Mouse (Mus musculus): ENCODE results near the gene Myo9a. TPM values are rescaled to one million over a fixed set of nuclear protein-coding genes. Genes with fewer than 3 reads are reported as not detected.

Myo9a gene
- polyA plus RNA-seq, 1 experiment from 2014 or later: 22.2 TPM

- H3K9me3 ChIP-seq (ENCODE audit: control insufficient read depth, low read length): no peaks in the 10 kb centered on the region
- ATAC-seq (ENCODE audit: insufficient read depth, low FRiP score, low TSS enrichment) (no peak), DNase-seq (ENCODE audit: low spot score) (peak; percentile 78)
- no peak overlapping the region for H3K9ac ChIP-seq (ENCODE audit: low read length)
- 16% methylated on average over 10 of the region's 10 CpGs for WGBS
- no peak overlapping the region for H3K4me2 ChIP-seq (ENCODE audit: low read depth)
- no peaks in the 10 kb centered on the region for H3K27me3 ChIP-seq (ENCODE audit: control insufficient read depth, insufficient read depth, low read length)
- no peak overlapping the region for H3K27ac ChIP-seq (ENCODE audit: low read depth, low read length)
- no peak overlapping the region for H3K4me3 ChIP-seq (ENCODE audit: low read depth, low read length)
- H3K4me1 ChIP-seq (ENCODE audit: control insufficient read depth, insufficient read depth, low read length): no peaks in the 10 kb centered on the region
- H3K36me3 ChIP-seq (ENCODE audit: control insufficient read depth, insufficient read depth, low read length): no peaks in the 10 kb centered on the region
Measured at GRCm38 (mm10) chr9:59723096-59723657, 27.5 kb upstream of the Myo9a start.

- whole genome bisulfite sequencing: 67% methylated on average over 8 of the region's 8 CpGs
- DNase-seq (ENCODE audit: low spot score) (peak; percentile 25), ATAC-seq (ENCODE audit: insufficient read depth, low FRiP score, low TSS enrichment) (no peak)
- no peaks in the 10 kb centered on the region for H3K36me3 ChIP-seq (ENCODE audit: control insufficient read depth, insufficient read depth, low read length)
- no peak overlapping the region for H3K9ac ChIP-seq (ENCODE audit: low read length)
- no peak overlapping the region for H3K4me3 ChIP-seq (ENCODE audit: low read depth, low read length)
- H3K4me2 ChIP-seq (ENCODE audit: low read depth): no peak overlapping the region
- H3K27ac ChIP-seq (ENCODE audit: low read depth, low read length): no peak overlapping the region
- no peaks in the 10 kb centered on the region for H3K4me1 ChIP-seq (ENCODE audit: control insufficient read depth, insufficient read depth, low read length)
- no peaks in the 10 kb centered on the region for H3K27me3 ChIP-seq (ENCODE audit: control insufficient read depth, insufficient read depth, low read length)
- no peaks in the 10 kb centered on the region for H3K9me3 ChIP-seq (ENCODE audit: control insufficient read depth, low read length)
Measured at GRCm38 (mm10) chr9:59723791-59724442, 26.8 kb upstream of the Myo9a start.

GRCm38 (mm10) chr9:59725515-59725914 lies 25.2 kb upstream of the Myo9a start:
- Histone ChIP-seq H3K27me3 (ENCODE audit: control insufficient read depth, insufficient read depth, low read length) (no peaks in the 10 kb centered on the region), H3K4me2 (ENCODE audit: low read depth) (no peak overlapping the region), H3K36me3 (ENCODE audit: control insufficient read depth, insufficient read depth, low read length) (no peaks in the 10 kb centered on the region), H3K9ac (ENCODE audit: low read length) (no peak overlapping the region), H3K4me1 (ENCODE audit: control insufficient read depth, insufficient read depth, low read length) (no peaks in the 10 kb centered on the region), H3K9me3 (ENCODE audit: control insufficient read depth, low read length) (no peaks in the 10 kb centered on the region), H3K27ac (ENCODE audit: low read depth, low read length) (no peak overlapping the region), H3K4me3 (ENCODE audit: low read depth, low read length) (no peak overlapping the region)
- no peak for DNase-seq (ENCODE audit: low spot score)
- 86% methylated on average over 10 of the region's 10 CpGs for WGBS
- no peak for ATAC-seq (ENCODE audit: insufficient read depth, low FRiP score, low TSS enrichment)

GRCm38 (mm10) chr9:59727569-59728286 lies 23.0 kb upstream of the Myo9a start:
- no peak overlapping the region for H3K4me2 ChIP-seq (ENCODE audit: low read depth)
- no peak overlapping the region for H3K4me3 ChIP-seq (ENCODE audit: low read depth, low read length)
- no peaks in the 10 kb centered on the region for H3K36me3 ChIP-seq (ENCODE audit: control insufficient read depth, insufficient read depth, low read length)
- ATAC-seq (ENCODE audit: insufficient read depth, low FRiP score, low TSS enrichment) (no peak), DNase-seq (ENCODE audit: low spot score) (no peak)
- H3K27me3 ChIP-seq (ENCODE audit: control insufficient read depth, insufficient read depth, low read length): no peaks in the 10 kb centered on the region
- no peak overlapping the region for H3K9ac ChIP-seq (ENCODE audit: low read length)
- 92% methylated on average over 11 of the region's 11 CpGs for WGBS
- no peak overlapping the region for H3K27ac ChIP-seq (ENCODE audit: low read depth, low read length)
- H3K9me3 ChIP-seq (ENCODE audit: control insufficient read depth, low read length): no peaks in the 10 kb centered on the region
- H3K4me1 ChIP-seq (ENCODE audit: control insufficient read depth, insufficient read depth, low read length): no peaks in the 10 kb centered on the region

GRCm38 (mm10) chr9:59731136-59731535 lies 19.6 kb upstream of the Myo9a start:
- no peaks in the 10 kb centered on the region for H3K4me1 ChIP-seq (ENCODE audit: control insufficient read depth, insufficient read depth, low read length)
- no peak overlapping the region for H3K4me2 ChIP-seq (ENCODE audit: low read depth)
- DNase-seq (ENCODE audit: low spot score) (no peak), ATAC-seq (ENCODE audit: insufficient read depth, low FRiP score, low TSS enrichment) (no peak)
- H3K27ac ChIP-seq (ENCODE audit: low read depth, low read length): no peak overlapping the region
- 90% methylated on average over 5 of the region's 5 CpGs for WGBS
- no peak overlapping the region for H3K4me3 ChIP-seq (ENCODE audit: low read depth, low read length)
- H3K27me3 ChIP-seq (ENCODE audit: control insufficient read depth, insufficient read depth, low read length): no peaks in the 10 kb centered on the region
- H3K9me3 ChIP-seq (ENCODE audit: control insufficient read depth, low read length): no peaks in the 10 kb centered on the region
- no peaks in the 10 kb centered on the region for H3K36me3 ChIP-seq (ENCODE audit: control insufficient read depth, insufficient read depth, low read length)
- no peak overlapping the region for H3K9ac ChIP-seq (ENCODE audit: low read length)

- 78% methylated on average over 6 of the region's 6 CpGs for WGBS
- Histone ChIP-seq H3K36me3 (ENCODE audit: control insufficient read depth, insufficient read depth, low read length) (no peaks in the 10 kb centered on the region), H3K4me3 (ENCODE audit: low read depth, low read length) (no peak overlapping the region), H3K27me3 (ENCODE audit: control insufficient read depth, insufficient read depth, low read length) (no peaks in the 10 kb centered on the region), H3K9ac (ENCODE audit: low read length) (no peak overlapping the region), H3K9me3 (ENCODE audit: control insufficient read depth, low read length) (no peaks in the 10 kb centered on the region), H3K4me2 (ENCODE audit: low read depth) (no peak overlapping the region), H3K4me1 (ENCODE audit: control insufficient read depth, insufficient read depth, low read length) (no peaks in the 10 kb centered on the region), H3K27ac (ENCODE audit: low read depth, low read length) (no peak overlapping the region)
- DNase-seq (ENCODE audit: low spot score): no peak
- ATAC-seq (ENCODE audit: insufficient read depth, low FRiP score, low TSS enrichment): no peak
Measured at GRCm38 (mm10) chr9:59733075-59733474, 17.6 kb upstream of the Myo9a start.

GRCm38 (mm10) chr9:59735394-59735793 lies 15.3 kb upstream of the Myo9a start:
- H3K27me3 ChIP-seq (ENCODE audit: control insufficient read depth, insufficient read depth, low read length): no peaks in the 10 kb centered on the region
- no peak overlapping the region for H3K9ac ChIP-seq (ENCODE audit: low read length)
- H3K27ac ChIP-seq (ENCODE audit: low read depth, low read length): no peak overlapping the region
- H3K4me2 ChIP-seq (ENCODE audit: low read depth): no peak overlapping the region
- no peaks in the 10 kb centered on the region for H3K9me3 ChIP-seq (ENCODE audit: control insufficient read depth, low read length)
- 68% methylated on average over 4 of the region's 4 CpGs for WGBS
- no peak overlapping the region for H3K4me3 ChIP-seq (ENCODE audit: low read depth, low read length)
- ATAC-seq (ENCODE audit: insufficient read depth, low FRiP score, low TSS enrichment): no peak
- DNase-seq (ENCODE audit: low spot score): no peak
- no peaks in the 10 kb centered on the region for H3K36me3 ChIP-seq (ENCODE audit: control insufficient read depth, insufficient read depth, low read length)
- no peaks in the 10 kb centered on the region for H3K4me1 ChIP-seq (ENCODE audit: control insufficient read depth, insufficient read depth, low read length)

- H3K36me3 ChIP-seq (ENCODE audit: control insufficient read depth, insufficient read depth, low read length): no peaks in the 10 kb centered on the region
- no peaks in the 10 kb centered on the region for H3K27me3 ChIP-seq (ENCODE audit: control insufficient read depth, insufficient read depth, low read length)
- H3K4me1 ChIP-seq (ENCODE audit: control insufficient read depth, insufficient read depth, low read length): no peaks in the 10 kb centered on the region
- DNase-seq (ENCODE audit: low spot score) (no peak), ATAC-seq (ENCODE audit: insufficient read depth, low FRiP score, low TSS enrichment) (no peak)
- H3K27ac ChIP-seq (ENCODE audit: low read depth, low read length): no peak overlapping the region
- H3K9ac ChIP-seq (ENCODE audit: low read length): no peak overlapping the region
- no peak overlapping the region for H3K4me3 ChIP-seq (ENCODE audit: low read depth, low read length)
- WGBS: 91% methylated on average over 2 of the region's 2 CpGs
- no peak overlapping the region for H3K4me2 ChIP-seq (ENCODE audit: low read depth)
- H3K9me3 ChIP-seq (ENCODE audit: control insufficient read depth, low read length): no peaks in the 10 kb centered on the region
Measured at GRCm38 (mm10) chr9:59740593-59740992, 10.1 kb upstream of the Myo9a start.

GRCm38 (mm10) chr9:59743903-59744302 lies 6.8 kb upstream of the Myo9a start:
- no peak for DNase-seq (ENCODE audit: low spot score)
- ATAC-seq (ENCODE audit: insufficient read depth, low FRiP score, low TSS enrichment): no peak
- no peaks in the 10 kb centered on the region for H3K36me3 ChIP-seq (ENCODE audit: control insufficient read depth, insufficient read depth, low read length)
- no peaks in the 10 kb centered on the region for H3K4me1 ChIP-seq (ENCODE audit: control insufficient read depth, insufficient read depth, low read length)
- no peaks in the 10 kb centered on the region for H3K9me3 ChIP-seq (ENCODE audit: control insufficient read depth, low read length)
- H3K27ac ChIP-seq (ENCODE audit: low read depth, low read length): no peak overlapping the region
- 96% methylated on average over 3 of the region's 3 CpGs for WGBS
- H3K4me2 ChIP-seq (ENCODE audit: low read depth): no peak overlapping the region
- no peak overlapping the region for H3K9ac ChIP-seq (ENCODE audit: low read length)
- no peak overlapping the region for H3K4me3 ChIP-seq (ENCODE audit: low read depth, low read length)
- H3K27me3 ChIP-seq (ENCODE audit: control insufficient read depth, insufficient read depth, low read length): no peaks in the 10 kb centered on the region

Measured in neural tube, embryonic 11.5 days (tissue).